Mouse (Mus musculus) central nervous system, embryonic 14 days (tissue): ENCODE data around the gene Guca2b. TPM values are rescaled to one million over a fixed set of nuclear protein-coding genes. Genes with fewer than 3 reads are reported as not detected.

Source experiments
- polyA plus RNA-seq: library from polyadenylated mRNA; depleted of rRNA; stranded (reverse); fragments of >200 nt; gene quantifications from 2 replicates; pipeline ENCODE4 v1.2.3, GENCODE M21; 2012; rRNA removed

Guca2b gene
- 0.10 TPM in 1 of 2 replicates, not detected in the other for polyA plus RNA-seq

DNA sequence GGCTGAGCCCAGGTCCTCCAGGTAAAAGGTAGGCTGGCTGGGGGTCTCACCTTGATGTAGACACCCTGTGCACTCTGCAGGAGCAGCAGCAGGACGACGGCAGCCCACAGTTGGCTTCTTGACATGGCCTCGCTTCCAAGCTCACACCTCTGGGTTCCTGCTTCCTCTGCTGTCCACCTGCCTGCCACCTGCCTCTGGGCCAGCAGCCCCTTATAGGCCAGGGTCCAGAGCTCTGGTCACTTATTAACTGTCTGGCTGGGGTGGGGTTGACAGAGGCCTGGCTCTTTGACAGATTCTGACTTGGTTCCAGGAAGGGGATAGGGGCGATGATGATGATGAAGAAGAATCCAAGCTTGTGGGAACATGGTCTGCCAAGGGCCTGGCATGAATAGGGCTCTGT, at the start of gene Guca2b:
TSS of gene Guca2b (minus strand) at position 224 of the 400 bp plus-strand sequence.

DNA sequence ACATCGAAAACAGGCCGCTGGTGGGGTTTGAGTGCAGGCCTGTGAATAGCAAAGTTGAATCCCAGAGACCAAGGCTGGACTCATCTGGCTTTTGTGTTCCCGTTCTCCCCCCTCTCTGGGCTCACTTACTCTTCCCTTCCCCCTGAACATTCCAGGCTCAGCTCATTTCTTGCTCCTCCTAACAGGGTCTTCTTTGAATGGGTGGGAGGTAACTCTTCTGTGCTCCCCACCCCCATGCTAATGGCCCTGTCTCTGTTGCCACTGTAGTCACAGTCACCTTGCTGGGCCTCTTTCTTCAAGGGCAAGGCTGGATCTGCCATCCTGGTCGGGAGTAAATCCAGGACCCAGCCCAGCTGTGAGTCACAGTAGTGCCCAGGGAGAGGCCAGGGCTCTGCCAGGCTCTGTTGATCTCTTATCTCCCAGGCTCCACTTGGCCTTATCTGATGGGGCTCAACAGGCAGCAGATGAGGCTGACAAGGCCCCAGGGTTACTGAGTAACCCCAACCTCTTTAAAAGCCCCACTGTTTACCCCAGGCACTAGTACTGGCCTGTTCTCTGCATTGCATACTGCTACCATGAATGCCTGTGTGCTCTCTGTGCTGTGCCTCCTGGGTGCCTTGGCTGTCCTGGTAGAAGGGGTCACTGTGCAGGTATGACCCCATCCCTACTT, 21.4 kb downstream of the Guca2b start, which contains the start of gene Guca2a:
TSS of gene Guca2a (plus strand) at position 529 of the 670 bp plus-strand sequence.

Other genes starting within 250 kb of the Guca2b start
- 9.8 and 10.3 TPM in 2 replicates for gene Ccdc30, start 243.4 kb downstream of the Guca2b start, polyA plus RNA-seq
- gene Ppcs, start 236.5 kb downstream of the Guca2b start, polyA plus RNA-seq, result 10.9 and 12.3 TPM in 2 replicates
- 0.33 and 0.34 TPM in 2 replicates for gene Zmynd12, start 236.1 kb downstream of the Guca2b start, polyA plus RNA-seq
- 14.6 and 15.4 TPM in 2 replicates for gene Rimkla, start 166.3 kb downstream of the Guca2b start, polyA plus RNA-seq
- gene Foxj3, start 122.0 kb downstream of the Guca2b start, polyA plus RNA-seq, result 33.8 and 35.5 TPM in 2 replicates
- 9.1 and 9.2 TPM in 2 replicates for gene Frg2f1, start 119.4 kb downstream of the Guca2b start, polyA plus RNA-seq
- not detected in 2 replicates for gene Guca2a, start 21.2 kb downstream of the Guca2b start, polyA plus RNA-seq
- gene Hivep3, start 74.8 kb upstream of the Guca2b start, polyA plus RNA-seq, result 12.9 and 13.7 TPM in 2 replicates